Mouse (Mus musculus) gastrocnemius, postnatal 36 days (tissue): ENCODE data around the gene Pheta2. TPM values are rescaled to one million over a fixed set of nuclear protein-coding genes. Genes with fewer than 3 reads are reported as not detected.
A peak's percentile ranks its signal among the peaks of the same experiment; 100 is the strongest.

Experiments used
- DNase-seq, 2 experiments: peaks; one replicate each; pipeline ENCODE4 v3.0.0; 2022
- intact Hi-C: fragments of 180-260 bp; cut with DNase I; formaldehyde crosslinking; loops from one replicate; pipeline ENCODE4 v1.15.1; 2025
- total RNA-seq, 2 experiments: library from RNA; stranded (reverse); gene quantifications; 2 replicates each; pipeline ENCODE4 v1.2.3; 2021

Pheta2 gene
- total RNA-seq, 2 experiments from 2014 or later: 0.37 to 0.51 TPM

GRCm38 (mm10) chr15:82341675-82342542, 3.2 kb downstream of the Pheta2 start:
- intact Hi-C loops: loop anchor here (10.0 kb wide), 1 partner anchor 177 kb away; no protein-coding TSS in a partner anchor
- DNase-seq: no peak

DNA sequence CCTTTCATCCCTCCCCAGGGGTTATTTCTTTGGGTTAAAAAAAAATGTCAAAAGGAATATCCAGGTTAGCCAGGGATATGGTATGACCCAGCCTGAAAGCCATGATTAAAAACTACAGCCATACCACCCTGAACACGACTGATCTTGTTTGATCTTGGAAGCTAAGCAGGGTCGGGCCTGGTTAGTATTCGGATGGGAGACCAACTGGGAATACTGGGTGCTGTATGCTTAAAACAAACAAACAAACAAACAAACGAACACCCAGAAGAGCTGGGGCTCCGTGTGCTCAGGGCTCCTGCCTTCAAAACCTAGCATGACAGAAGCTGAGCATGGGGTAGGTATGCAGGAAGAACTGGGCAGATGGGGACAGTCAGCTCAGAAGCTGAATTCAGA, 3.8 kb downstream of the Pheta2 start:
- intact Hi-C loops: loop anchor here (10.0 kb wide), 1 partner anchor 178 kb away; no protein-coding TSS in a partner anchor
- DNase-seq: no peak

DNA sequence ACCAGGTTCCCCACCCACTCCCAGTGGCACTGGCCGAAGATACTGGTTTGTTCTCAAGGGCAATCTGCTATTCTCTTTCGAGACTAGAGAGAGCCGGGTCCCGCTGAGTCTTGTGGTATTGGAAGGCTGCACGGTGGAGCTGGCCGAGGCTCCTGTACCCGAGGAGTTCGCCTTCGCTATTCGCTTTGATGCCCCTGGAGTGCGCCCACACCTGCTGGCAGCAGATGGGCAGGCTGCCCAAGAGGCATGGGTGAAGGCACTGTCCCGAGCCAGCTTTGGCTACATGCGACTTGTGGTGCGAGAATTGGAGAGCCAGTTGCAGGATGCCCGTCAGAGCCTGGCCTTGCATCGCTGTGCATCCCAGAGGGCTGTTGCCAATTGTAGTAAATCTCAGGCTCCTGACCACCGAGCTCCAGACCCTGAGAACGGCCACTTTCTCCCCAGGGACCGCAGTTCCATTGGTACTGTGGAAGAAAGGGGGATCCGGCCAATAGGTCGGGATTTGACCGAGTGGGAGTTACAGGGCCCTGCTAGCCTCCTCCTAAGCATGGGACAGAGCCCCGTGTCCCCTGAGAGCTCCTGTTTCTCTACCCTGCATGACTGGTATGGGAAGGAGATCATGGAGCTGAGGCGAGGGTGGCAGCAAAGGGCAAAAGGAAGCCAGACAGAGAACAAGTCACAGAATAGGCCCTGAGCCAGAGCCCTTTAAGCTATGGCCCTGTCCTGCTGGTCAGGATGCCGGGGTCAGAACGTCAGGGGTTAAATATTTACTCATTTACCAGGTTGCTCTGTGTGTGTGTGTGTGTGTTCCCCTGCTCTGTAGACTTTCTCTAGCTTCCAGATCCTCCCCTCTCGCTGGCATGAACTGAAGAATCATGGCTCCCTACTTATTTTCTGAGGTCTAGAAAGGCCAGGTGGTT, 4.9 kb downstream of the Pheta2 start:
- intact Hi-C loops: loop anchor here (10.0 kb wide), 1 partner anchor 179 kb away; no protein-coding TSS in a partner anchor
- no peak for DNase-seq

DNA sequence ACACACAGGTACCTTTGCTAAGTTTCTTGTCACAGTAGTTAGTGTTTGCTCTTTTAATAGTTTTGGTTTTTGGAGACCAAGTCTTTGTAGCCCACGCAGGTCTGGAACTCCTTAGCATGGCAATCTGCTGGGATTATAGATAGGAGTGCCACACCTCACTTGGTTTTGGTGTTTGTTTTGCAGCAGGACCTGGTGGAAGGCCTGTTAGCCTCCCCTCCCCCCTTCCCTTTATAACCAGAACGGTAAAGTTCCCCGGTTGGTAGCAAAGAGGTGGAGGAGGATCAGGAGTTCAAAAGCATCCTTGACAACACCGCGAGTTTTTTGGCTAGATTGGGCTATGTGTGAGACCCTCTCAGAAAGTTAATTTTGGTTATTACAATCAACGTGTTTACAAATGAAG, 6.2 kb downstream of the Pheta2 start:
- intact Hi-C loops: loop anchor here (10.0 kb wide), 1 partner anchor 180 kb away; no protein-coding TSS in a partner anchor

GRCm38 (mm10) chr15:82345820-82346470, 7.2 kb downstream of the Pheta2 start:
- intact Hi-C loops: loop anchor here (10.0 kb wide), 1 partner anchor 181 kb away; no protein-coding TSS in a partner anchor
- DNase-seq: peak; percentile 96 to 97

More for the DNA sequence above, 6.2 kb downstream of the Pheta2 start:
- no peak for DNase-seq

- no peak for DNase-seq
- intact Hi-C loops: loop anchor here (10.0 kb wide), 1 partner anchor 182 kb away; no protein-coding TSS in a partner anchor
These were observed 8.0 kb downstream of the Pheta2 start for GRCm38 (mm10) chr15:82346580-82347302.

DNA sequence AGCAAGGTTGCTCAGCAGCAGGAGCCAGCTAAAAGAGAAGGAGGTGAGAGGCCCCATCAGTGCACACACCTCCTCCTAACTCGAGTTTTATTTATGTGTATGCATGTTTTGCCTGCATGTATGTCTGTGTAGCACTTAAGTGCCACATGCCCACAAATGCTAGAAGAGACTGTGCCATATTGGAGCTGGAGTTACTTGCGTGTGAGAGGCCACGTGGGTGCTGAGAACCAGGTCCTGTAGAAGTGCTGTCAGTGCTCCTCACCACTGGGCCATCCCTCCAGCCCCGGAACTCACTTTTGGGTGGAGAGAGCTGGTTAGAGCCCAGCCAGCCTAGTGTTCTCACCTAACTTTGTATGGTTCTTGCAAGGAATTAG, 8.5 kb downstream of the Pheta2 start:
- no peak for DNase-seq
- intact Hi-C loops: loop anchor here (10.0 kb wide), 1 partner anchor 182 kb away; no protein-coding TSS in a partner anchor

DNA sequence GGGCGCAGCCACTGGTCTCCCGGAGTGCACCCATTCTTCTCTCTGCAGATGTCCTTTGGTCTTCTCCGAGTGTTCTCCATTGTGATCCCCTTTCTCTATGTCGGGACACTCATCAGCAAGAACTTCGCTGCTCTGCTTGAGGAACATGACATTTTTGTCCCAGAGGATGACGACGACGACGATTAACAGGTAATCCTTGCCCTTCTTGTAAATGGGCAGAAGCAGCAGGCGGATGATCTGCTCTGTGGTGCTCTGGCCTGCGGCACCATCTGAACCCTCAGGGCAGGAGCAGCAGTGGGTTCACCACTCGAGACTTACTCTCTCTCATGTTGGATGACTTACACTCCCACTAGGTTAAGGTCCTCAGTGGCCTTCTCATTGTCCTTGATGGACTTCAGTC, 9.1 kb downstream of the Pheta2 start:
- no peak for DNase-seq
- intact Hi-C loops: loop anchor here (10.0 kb wide), 1 partner anchor 183 kb away; no protein-coding TSS in a partner anchor

DNA sequence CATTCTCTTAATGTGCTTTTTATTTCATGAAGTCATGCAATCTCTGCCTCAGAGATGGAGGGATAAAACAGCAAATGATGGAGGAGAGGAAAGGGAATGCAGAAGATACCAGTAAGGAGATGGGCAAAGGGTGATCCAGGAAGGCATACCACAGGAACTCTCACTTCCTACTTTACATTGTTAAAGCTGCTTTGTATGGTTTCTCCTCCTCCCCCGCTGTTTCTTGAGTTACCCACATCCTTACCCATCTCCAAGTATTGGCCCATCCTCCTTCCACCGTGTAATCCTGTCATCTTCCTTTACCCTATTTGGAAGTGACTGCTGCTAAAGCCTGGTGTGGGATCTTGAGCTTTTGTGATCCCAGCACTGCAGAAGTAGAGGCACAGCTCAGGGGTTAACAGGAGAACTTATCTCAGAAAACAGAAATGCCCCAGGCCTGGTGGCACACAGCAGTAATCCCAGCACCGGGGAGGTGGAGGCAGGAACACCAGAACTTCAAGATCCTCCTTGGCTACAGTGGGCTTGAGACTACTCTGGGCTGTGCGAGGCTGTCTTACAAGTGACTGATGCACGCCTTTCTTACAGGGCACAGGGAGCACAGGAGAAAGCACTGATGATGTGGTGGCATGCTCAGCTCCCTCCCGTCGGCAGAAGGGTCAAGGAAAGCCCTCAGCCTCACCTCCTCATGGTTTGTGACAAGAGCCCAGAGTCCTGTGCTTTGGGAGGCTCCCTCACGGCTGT, 9.7 kb downstream of the Pheta2 start:
- intact Hi-C loops: loop anchor here (10.0 kb wide), 1 partner anchor 184 kb away; no protein-coding TSS in a partner anchor
- no peak for DNase-seq

DNA sequence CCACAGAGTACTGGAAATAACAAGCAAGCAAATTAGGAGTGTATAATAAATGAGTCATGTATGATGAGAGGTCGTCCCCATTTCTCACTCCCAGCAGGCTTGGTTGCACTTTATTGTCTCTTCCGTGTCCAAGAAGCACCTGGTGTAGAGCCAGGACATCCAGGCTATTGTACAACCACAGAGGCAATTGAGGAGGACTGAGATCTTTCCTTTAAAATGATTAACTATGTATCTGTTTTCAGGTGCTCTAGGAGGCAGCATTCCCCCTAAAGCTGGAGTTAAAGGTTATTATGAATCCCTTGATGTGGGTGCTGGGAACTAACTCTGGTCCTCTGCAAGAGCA, 10.2 kb downstream of the Pheta2 start:
- no peak for DNase-seq
- intact Hi-C loops: loop anchor here (10.0 kb wide), 1 partner anchor 184 kb away; no protein-coding TSS in a partner anchor

GRCm38 (mm10) chr15:82350349-82350748, 11.6 kb downstream of the Pheta2 start:
- intact Hi-C loops: no loop called here

DNA sequence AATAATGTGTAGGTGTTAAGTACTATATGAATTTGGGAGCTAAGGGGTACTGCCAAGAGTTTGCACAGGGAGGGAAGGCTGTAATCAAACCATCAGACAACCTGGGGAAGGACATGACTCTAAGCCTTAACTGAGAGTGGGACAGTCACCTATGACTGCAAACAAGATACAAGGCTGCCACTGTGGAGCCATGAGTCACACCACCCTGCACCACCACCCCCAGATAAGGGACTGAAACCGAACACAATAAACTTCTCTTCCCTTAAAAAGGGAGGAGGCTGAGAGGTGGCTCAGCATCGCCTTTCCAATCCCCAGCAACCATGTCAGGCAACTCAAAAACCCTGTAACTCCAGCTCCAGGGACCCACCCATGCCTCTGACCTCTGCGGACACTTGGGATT, 12.7 kb downstream of the Pheta2 start:
- intact Hi-C loops: no loop called here
- no peak for DNase-seq

More at GRCm38 (mm10) chr15:82350349-82350748, 11.6 kb downstream of the Pheta2 start:
- no peak for DNase-seq

DNA sequence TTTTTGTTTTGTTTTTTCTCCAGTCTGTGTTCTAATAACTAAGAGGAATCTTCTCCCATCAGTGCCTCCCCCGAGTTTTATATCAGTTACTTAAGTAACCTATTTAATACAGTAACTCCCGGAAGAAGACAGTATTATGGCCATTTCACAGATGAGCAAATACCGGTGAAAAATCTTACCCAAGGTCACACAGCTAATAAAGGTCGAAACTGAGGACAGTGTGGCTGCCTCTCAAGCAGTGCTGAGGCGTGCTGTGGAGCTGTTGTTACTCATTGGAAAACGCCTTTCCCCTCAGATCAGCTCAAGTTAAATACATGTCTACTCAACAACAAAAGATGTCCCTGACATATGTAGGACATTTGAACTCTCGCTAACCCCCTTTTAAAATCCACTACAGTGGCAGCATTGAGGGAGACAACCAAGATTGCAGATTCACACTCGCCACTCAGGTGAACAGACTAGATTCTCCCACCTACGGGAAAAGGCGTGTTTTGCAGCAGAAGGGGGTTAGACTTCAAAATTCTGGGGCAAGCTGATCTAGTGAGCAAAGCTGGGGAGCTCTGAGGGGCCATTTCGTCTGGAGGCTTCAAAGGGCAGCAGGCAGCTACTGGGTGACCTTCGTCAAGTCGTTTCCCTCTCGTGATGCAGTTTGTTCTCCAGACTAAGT, 14.5 kb downstream of the Pheta2 start:
- no peak for DNase-seq
- intact Hi-C loops: no loop called here

DNA sequence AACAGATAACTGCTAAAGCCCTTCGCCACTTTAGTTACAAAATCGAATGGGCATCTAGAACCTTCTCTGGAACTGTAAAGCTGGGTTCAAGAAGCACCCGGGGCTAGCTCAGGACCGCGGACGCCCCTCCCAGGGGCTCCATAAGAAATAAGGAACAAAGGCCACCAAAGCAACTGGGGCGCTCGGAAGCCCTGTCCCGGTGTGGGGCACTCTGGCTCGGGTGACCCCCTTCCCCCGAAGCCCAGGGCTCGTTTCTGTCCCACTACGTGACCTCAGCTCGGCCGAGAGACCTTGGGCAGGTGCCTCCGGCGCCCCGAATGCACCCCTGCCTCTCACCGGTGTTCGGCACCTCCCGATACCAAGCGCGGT, 15.0 kb downstream of the Pheta2 start:
- DNase-seq: no peak
- intact Hi-C loops: loop anchor here (2.0 kb wide), 1 partner anchor 63 kb away; no protein-coding TSS in a partner anchor

GRCm38 (mm10) chr15:82354126-82354945, 15.6 kb downstream of the Pheta2 start, which contains the start of gene Ndufa6:
Gene Ndufa6 (minus strand): TSS chr15:82354322.
- intact Hi-C loops: loop anchor here (2.0 kb wide), 1 partner anchor 62 kb away; no protein-coding TSS in a partner anchor
- peak; percentile 91 to 98 for DNase-seq

DNA sequence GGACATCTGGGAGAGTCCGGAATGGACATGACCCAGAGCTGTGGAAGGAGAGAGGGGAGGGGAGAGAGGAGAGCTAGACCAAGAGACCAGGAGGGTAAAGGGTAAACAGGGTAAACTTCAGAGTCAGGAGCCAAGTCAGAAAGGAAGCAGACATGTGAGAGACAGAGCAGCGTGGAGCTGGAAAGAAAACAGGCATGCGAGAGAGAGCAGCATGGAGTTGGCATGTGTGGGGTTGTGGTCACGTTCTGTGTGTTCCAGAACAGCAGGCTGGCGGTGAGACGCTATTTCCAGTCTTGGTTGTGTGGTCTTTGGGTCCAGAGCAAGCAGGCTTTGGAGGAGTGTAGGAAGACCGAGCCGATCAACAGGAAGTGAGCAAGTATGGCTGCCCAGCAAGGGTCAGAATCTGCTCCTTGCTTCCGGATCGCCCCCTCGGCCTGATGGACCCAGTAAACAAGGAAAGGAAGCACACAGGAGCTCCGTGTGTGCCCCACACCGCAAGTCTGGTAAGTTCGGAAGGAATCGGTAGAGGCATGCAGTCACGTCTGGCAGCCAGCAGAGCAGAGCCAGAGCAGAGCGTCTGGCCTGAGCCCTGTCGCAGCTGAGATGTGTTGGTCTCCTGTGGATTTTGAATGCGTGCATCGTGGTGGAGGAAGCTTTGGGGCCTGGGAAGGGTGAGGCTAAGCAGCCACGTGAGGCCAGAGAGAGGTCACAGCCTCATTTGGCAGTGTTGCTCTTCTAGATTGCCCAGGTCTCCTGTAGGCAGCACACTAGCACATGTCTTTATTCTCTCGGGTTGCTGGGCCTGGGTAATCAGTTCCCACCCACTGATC, 19.9 kb downstream of the Pheta2 start:
- DNase-seq: no peak
- intact Hi-C loops: no loop called here
